Mouse (Mus musculus) right cerebral cortex, adult 2 months (tissue): ENCODE results near the gene Dcps.
"Not testable (repeated sequence)": the region's sequence is repeated elsewhere in the genome, so short reads cannot be mapped to it uniquely, and the experiment has no call there.

Experiments
- DNase-seq, 2 experiments: peaks; one replicate each; pipeline ENCODE4 v3.0.0; 2021 to 2022; ENCODE audit warnings: low spot score in 2 of 2

Gene Dcps

DNA sequence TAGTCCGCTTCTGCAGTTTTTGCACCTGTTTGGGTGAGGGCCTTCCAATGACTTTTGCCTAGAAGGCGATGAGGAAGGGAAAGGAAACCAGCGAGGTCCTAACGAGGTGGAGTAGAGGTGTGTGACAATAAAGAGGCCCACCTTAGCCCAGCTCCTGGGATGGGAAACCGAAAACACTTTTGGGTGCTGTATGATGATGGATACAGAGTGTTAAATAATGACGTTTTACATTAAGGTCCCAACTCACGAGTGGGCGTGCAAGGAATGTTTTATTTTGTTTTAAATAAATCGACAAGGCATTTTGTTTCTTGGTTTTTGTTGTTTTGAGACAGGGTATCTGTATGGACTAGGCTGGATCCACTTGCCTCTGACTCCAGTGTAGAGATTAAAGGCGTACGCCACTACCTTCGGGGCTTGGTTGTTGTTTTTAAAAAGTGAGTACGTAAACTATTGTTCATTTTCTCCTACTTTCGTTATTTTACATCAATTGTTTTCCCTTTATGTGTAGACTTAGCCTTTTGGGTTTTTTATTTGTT, 331 bp upstream of the Dcps start:
- no peak for DNase-seq

DNA sequence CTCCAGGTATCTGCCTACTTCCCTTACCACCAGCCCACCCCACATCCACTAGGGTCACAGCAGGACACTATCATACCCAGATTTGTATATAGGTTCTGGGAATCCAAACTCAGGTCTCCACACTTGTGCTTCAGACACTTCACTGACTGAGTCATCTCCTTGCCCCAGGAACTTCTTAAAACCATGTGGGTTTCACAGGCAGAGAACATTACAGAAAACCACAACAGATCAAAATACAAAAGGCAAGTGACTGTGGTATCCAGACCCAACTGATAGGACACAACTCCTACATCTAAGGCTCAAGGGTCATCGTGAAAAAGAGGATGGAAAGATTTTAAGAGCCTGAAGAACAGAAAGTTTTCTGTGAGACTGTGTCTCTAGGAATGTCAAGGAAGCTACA, 2.5 kb downstream of the Dcps start:
- DNase-seq = no peak

DNA sequence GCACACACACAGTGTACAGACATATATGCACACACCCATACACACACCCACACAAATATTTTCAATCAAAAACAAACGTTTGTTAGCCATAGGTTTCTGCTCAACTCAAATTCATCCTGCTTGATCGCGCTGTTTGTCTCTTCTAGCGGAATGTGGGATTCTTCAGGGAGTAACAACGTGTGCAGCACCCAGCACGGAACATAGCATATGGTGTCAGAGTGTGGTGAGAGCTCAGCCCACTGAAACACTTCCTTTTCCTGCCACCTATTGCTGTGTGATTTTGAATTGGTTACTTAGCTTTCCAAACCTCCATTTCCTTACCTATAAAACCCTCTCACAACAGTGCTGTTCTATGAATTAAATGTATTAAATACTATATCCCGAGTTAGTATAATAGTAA, 5.8 kb downstream of the Dcps start:
- DNase-seq = no peak

DNA sequence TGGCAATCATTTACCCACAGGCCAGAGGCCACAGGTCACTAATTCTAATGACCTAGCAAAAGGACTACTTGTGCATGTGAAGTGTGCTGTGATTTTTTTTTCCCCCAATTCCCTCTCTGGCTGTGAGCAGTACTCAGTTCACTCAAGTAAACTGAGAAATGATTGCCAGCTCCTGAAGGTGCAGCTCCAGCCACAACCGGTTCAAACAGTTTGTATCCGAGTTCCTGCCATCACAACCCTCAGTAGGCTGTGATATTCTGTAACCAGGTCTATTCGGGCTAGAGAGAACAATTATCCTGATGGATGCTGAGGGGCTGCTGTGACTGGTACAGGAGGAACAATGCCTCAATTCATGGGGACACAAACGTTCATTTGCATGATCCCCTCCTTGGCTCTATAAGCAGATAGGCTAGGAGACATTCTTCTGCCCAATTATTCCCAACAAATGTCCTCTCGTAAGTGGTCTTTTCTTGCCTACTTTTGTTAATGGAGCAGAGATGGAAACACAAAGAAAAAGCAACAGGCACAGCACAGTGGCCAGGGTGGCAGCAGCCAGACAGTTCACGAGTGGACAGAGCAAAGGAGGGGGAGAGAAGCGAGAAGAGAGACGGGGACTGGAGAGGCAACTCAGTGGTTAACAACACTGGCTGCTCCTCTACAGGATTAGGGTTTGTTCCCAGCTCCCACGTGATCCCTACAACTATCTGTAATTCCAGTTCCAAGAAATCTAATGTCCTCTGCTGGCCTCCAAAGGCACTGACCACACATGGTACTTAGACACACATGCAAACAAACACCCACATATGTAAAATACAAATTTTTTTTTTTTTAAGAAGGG, 8.8 kb downstream of the Dcps start:
- DNase-seq = no peak

DNA sequence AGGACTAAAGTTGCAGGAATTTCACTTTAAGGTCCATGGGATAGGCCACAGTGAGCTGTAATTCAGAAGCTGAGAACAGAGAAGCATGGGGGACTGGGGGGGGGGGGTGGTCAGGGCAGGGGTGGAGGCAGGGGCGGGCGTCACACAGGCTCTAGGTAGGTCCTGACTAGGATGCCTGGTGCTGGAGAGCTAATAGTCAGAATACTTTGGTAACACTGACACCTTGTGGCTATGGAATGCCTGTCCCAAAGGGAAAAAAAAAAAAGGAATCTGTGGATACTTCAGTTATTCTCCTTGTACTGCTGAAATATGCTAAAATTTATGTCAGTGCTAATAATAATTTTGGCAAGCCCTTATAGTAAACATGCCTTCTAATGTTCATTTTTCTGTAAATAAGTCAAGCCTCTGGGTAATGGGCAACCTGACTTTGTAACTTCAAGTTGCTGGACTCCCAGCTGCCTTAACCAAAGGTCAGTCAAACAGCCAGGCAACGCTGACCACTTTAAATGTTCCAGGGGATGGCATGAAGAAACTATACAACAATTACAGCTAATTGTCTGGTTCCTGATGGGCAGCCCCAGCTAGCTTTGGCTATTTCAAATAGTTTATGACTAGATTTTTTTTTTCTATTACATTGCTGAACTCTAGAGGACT, 9.6 kb downstream of the Dcps start:
- DNase-seq = no peak

DNA sequence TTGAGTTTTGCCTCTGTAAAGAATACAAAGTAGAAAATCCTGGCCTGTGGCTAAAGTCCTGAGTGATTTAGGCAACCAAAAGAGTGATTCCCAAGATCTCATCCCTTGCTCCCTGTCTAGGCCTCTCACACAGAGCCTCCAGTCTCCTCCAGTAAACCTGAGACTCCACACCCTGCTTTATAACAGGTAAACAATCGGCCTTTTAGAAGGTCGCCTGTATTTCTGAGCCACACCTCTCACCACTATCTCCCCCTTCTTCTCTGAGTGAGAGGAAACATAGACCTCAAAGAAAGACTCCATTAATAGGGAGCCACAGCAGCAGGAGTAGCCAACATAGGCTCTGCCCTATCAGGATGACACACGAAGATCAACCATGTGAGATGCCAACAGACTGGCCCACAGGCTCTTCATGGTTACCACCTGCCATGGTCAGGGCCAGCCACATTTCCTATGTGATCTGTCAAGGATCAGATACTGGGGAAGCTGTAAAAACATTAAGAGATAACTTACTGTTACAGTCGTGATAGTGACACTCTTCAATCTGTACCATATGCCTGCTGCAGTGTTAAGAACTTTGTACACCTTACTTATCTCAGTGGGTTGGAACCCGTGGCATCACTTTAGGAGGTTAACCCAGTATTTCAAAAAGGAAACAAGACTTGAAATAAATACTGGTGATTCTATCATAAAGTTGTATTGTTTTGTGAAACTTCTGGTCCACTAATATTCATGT, 11.6 kb downstream of the Dcps start:
- no peak for DNase-seq

DNA sequence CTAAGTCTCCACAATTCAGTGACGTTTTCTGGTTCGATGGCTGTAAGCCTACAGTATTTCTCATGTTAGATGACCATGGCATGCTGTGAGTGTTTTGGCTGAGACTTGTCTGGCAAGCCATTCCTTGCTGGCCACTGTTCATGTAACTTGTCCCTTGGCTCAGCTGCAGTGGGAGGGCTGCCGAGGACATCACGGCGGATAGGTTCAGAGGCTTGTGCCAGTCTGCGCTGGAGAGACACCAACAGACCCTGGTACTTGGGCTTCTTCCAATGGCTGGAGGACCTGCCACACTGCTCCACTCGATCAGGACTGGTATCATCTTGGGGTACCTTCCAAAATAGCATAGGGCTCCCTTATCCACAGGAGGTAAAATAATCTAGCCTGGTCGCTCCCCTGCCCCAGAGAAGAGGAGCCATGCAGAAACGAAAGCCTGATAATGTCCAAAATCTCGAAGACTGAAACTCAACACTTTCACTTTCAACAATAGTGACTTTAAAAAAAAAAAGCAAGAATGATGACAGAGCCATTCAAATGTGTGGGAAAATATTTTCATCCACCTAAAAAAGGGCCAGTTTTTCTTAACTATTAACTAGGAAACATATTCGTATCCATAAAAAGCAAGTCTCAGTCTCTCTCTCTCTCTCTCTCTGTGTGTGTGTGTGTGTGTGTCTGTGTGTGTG, 12.7 kb downstream of the Dcps start:
- DNase-seq = no peak

DNA sequence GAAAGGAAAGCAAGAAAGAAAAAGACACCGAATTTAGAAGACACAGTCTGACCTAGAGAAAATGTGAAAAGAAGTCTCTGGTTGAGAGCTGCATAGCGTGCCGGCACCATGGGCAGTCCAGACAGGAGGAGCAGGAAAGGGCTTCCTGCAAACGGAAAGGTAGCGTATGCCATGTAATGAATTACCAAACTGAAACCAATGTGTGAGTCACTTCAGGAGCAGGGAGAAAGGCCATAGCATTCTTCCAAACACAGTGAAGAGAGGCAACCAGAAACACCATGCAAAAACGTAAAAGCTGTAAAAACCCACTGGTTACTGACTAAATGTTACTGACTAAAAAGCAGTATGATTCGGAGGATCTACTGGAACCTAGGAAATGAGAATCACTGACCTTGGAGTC, 14.1 kb downstream of the Dcps start:
- DNase-seq = no peak

DNA sequence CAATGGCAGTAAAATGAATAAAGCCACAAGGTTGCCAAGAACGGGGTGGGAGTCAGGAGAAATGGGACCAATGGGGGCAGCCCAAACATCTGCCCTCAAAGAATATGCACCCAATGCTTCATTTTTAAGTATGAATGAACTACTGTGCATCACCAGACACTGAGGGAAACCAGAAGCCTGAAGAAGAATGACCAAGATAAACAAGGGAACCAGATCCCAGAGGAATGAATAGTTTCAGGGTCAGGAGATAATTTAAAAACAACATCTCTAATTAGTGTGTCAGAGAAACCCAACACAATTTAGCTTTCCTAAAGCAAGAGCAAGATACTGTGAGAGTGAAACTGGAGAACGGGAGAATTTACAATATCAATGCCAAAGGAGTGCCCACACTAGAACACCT, 15.2 kb downstream of the Dcps start:
- DNase-seq = no peak

DNA sequence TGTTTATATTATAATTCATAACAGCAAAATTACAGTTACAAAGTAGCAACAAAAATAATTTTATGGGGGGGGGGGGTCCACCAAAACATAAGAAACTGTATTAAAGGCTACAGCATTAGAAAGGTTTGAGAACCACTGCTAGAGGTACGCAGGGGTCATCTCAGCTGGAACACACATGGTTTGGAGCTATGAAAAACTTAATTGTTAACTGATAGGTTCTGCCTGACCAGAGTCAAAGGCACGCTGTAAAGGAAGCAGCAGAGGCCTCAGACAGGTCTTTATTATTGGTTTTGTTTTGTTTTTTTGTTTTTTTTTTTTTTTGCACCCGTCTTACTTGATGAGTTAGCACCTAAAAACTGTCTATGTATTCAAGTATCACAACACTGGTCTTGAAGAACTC, 17.4 kb downstream of the Dcps start:
- DNase-seq = no peak

DNA sequence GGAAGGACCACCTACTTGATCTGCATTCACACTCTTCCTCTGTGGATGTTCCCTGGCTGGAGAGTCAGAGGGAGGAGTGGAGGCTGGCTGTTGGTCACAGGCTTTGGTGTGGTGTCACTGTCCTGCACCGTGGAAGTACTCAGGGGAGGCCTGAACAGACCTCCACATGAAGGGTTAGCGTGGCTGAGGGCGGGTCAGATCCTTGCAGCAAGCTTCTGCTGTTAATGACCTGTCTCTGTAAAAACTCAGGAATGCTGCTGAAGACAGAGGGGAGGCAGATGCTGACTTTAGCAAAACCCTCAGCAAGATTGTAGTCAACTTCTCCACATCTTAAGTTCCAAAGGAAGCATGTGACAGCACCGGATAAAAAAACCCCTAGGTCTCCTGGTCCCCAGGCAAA, 19.0 kb downstream of the Dcps start:
- DNase-seq = no peak

DNA sequence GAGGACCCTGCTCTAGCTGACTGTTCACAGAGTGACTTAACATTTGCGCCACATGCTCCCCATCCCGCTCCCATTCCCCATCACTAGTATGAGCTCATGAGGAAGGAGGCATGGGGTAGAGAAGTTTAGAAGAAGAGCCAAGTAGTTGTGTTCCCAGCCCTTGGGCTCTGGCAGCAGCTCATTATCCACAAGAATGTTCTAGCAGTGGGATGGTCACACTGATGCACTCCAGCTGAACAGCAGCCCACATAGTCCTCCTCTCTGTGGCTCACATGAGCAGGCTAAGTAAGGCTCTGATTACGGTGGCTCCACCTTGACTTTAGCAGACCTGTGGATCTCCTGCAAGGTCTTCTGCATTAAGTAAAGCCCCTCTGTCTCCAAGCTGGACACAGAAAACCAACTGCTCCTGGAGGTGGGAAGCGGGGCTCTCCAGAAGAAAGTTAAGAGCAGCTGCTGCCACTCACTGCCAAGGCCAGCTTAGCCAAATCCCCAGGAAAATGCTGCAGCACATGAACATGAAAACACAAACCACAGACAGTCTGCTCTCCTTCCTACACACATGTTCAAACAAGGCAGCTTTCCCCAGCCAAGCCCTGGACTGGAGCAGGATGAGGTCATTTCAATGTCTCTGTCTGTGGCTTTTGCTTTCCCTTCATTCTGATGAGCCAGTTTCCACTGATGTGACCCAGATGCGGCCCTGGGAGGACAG, 19.7 kb downstream of the Dcps start:
- DNase-seq = peak in 1 of 2 experiments; percentile 33

DNA sequence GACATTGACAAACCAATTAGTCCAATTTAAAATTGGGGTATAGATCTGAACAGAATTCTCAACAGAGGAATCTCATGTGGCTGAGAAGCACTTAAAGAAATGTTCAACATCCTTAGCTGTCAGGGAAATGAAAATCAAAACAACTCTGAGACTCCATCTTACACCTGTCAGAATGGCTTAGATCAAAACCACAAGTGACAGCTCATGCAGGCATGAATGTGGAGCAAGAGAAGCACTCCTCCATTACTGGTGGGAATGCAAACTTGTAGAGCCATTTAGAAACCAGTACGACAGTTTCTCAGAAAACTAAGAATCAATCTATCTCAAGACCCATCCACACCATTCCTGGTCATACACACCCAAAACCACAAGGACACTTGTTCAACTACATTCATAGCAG, 22.9 kb downstream of the Dcps start:
- no peak for DNase-seq

DNA sequence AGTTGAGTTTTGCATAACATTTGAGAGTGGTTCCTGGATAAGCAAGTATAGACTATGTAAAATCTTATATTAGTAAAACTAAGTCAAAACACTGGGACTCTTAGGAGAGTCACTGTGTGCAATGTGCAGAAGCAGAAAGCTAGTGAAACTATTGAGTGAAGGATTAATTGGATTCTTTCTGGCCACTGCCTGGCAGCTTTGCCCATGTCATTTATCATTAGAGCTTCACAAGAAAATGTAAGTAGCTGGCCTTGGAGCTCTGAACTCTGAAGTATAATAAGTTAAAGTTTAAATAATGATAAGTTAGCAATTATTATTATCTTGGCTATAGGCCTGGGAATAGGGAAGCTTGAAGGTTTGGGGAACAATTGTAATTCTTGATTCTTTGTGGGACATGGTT, 27.0 kb downstream of the Dcps start:
- not testable (repeated sequence) for DNase-seq

DNA sequence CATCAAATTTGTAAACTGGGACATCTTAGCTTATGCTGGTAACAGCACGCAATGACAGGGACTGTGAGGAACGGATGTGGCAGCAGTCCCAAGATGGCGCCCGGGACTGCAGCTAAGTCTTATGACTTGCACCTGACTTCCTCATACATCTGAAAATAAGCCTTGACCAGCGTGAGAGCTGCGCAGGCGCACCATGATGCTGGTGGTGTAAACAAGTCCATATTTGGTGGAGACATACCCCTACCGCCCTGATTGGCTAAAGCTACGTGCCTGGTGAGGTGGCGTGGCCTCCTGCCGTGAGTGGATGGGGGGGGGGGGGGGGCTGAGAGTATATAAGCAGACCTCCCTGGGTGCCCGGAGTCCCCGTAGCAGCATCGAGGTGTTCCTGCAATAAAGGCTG, 28.6 kb downstream of the Dcps start:
- not testable (repeated sequence) for DNase-seq

DNA sequence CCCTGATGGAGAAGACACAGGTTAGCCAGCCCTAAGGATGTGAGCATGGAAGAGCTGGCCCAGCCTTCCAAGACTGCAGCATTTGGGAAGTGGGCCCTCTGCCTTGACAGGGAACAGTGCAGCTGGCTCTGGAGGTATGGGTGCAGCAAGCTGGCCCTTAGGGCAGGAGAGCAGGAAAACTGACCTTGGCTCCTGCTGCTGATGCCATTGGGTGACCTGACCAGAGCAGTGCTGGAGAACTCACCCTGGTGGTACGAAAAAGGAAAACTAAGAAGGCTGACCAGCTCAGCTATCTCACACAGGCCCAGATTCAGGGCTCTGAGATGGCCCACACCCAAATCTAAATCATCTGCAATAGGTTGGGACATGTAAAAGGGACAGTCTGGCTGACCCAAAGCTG, 30.0 kb downstream of the Dcps start:
- no peak for DNase-seq

DNA sequence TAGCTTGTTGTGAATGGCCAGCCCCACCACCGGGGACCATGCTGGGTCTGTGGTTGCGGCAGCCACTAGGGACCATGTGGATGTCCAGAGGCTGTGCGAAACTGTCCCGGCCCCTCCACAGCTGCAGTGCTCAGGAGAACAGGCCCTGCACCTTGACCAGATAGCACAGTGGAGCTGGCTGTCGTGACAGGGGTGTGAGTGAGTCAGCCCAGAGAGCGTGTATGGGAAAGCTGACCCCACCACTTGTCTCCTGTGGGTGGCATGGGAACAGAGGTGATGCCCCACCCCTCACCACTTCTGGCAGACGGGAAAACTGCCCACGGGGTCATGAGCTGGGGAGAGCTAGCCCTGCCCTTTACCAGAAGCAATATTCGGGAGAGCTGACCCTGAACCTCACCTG, 30.7 kb downstream of the Dcps start:
- DNase-seq = no peak

DNA sequence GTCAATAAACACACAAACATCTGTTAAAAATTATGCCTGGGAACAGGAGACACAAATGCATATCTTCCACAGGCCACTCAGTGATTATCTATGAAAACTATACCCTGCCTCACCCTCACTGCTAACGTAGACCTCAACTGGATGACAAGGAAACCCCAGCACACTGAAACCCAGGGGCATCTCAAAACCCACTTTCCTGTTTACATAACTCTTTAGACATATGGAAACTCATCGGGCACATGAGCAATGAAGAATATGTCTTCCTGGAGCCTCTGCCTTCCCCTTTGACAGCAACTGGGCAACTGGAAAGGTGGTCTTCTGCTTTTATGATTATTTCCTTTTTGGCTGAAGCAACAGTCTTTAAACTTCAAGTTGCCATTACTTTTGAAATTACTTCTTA, 33.6 kb downstream of the Dcps start:
- no peak for DNase-seq

DNA sequence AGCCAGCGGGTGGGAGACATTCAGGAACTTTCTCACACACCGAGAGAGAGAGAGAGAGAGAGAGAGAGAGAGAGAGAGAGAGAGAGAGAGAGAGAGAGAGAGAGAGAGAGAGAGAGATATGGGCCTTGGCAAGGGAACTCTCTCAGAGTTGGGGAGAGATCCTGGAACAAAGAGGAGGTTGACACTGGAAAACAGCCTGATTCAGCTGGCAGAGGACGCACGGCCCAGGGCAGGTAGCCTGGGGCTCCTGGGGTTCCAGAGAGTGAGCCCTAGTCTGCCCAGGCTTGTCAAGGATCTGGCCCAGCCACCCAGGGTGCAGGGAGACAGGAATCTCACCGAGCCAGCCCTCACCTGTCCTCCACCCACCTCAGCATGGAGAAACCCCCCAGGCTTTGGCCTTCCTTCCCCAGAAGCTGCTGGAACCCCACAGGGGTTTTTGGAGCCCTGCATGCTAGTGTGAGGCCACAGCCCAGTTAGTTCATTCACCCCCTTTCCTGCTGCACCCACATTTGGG, 36.6 kb downstream of the Dcps start:
- no peak for DNase-seq

DNA sequence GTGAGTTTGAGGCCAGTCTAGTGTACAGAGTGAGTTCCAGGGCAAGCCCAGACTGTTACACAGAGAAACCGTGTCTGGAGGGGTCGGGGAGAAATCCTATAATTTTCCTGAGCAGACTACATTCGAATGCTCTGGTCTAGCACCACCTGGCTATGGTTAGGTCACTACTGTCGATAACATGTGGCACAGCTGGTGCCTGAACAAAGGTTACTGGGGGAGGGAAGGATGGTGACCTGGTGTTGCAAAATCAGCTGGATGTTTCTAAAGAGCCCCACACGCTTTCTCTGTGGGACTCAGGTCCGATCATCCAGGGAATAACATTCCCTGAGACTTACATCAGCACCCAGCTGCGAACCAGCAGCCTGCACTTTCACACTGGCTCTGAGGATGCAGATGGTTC, 37.8 kb downstream of the Dcps start:
- no peak for DNase-seq

DNA sequence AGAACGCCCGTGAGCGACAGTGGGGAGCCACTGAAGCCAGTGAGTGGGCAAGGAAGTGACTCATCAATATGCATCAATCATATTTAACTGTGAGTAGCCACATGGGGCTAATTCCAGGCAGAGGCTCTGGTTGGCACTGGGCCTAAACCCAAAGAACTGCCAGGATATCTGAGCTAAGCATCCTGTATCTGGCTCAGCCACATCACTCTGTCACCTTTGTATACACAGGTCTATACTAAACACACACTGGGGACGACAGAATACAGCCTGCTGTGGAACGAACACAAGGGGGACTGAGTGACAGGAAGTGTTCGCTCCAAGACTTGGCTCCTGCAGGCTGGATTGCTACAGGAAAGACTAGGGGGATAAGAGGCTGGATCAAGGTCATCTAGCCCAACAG, 40.3 kb downstream of the Dcps start:
- peak; percentile 38 to 44 for DNase-seq
